Mouse (Mus musculus) testis, adult 2 months (tissue): Measurements from ENCODE around the gene Pde9a. TPM values are rescaled to one million over a fixed set of nuclear protein-coding genes. Genes with fewer than 3 reads are reported as not detected.

Experiments used
- H3K27ac ChIP-seq: fragments of 200-500 bp; 2 replicates; pipeline ENCODE4 v1.5.1; 2012; ENCODE audit warnings: low read depth, low read length; ENCODE audit not compliant: control insufficient read depth, insufficient read depth
- H3K27me3 ChIP-seq: fragments of 200-500 bp; 2 replicates; pipeline ENCODE4 v1.6.1; 2012; ENCODE audit warnings: mild to moderate bottlenecking, low read length, moderate library complexity; ENCODE audit not compliant: control insufficient read depth, insufficient read depth
- H3K36me3 ChIP-seq: fragments of 200-500 bp; 2 replicates; pipeline ENCODE4 v1.6.1; 2012; ENCODE audit warnings: mild to moderate bottlenecking, low read length; ENCODE audit not compliant: control insufficient read depth, insufficient read depth
- H3K4me1 ChIP-seq: fragments of 200-500 bp; 2 replicates; pipeline ENCODE4 v1.6.1; 2012; ENCODE audit warnings: low read length; ENCODE audit not compliant: control insufficient read depth, insufficient read depth
- H3K4me3 ChIP-seq: fragments of 200-500 bp; 2 replicates; pipeline ENCODE4 v1.5.1; 2012; ENCODE audit warnings: low read depth, mild to moderate bottlenecking, low read length, moderate library complexity, mixed read lengths; ENCODE audit not compliant: control insufficient read depth
- CTCF ChIP-seq: fragments of 200-500 bp; IDR thresholded peaks from 2 replicates; pipeline ENCODE4 v1.5.1; 2012; ENCODE audit warnings: low read depth, mild to moderate bottlenecking, inconsistent platforms, low read length, moderate library complexity; ENCODE audit not compliant: control insufficient read depth, insufficient read depth, insufficient replicate concordance
- POLR2A ChIP-seq: fragments of 200-500 bp; IDR thresholded peaks from 2 replicates; pipeline ENCODE4 v1.6.1; 2012; ENCODE audit warnings: low read depth, mild to moderate bottlenecking, inconsistent platforms, low read length, moderate library complexity; ENCODE audit not compliant: control insufficient read depth
- polyA plus RNA-seq: library from polyadenylated mRNA; depleted of rRNA; stranded (reverse); fragments of >200 nt; gene quantifications from 2 replicates; pipeline ENCODE4 v1.2.3, GENCODE M21; 2012

Gene Pde9a
- polyA plus RNA-seq, 1 experiment: 3.8 TPM

DNA sequence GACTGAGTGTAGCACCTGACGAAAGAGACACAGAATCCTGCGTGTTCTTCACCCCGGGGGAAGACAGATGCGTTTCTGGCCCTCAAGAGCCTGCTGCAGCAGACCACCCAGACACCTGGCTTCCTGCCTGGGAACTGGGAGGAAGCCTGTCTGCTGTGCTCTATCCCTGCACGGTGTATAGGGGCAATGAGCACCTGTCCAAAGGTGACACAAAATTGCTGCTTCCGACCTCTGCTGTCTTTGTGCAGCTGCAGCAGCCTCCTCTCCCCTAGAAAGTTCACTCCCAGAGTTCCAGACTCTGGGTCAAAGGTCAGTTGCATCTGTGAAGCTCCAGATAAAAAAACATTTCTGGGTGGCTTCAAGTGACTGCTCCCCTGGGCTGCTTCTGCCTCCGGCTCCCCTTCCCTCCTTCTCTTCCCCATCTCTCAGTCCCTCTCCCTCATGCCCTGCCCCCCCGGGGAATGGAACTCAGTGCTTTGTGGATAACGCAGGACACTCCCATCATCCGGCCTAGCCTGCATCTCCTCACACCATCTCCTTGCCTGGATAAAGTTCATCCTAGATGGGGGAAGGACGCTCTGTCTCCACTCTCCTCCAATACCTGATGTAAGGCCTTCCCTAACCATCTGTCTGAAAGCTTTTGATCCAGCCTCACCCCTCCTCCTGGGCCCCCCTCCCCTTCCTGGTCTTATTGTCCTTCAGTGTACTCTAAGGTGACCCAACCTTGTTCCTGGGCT lies 93.3 kb downstream of the Pde9a start:
- no peaks in the 10 kb centered on the region for H3K36me3 ChIP-seq
- peaks cover 11% of the 10 kb centered on the region for H3K4me1 ChIP-seq
- H3K27me3 ChIP-seq: no peaks in the 10 kb centered on the region
- H3K4me3 ChIP-seq: no peak overlapping the region
- no peak for TF ChIP-seq CTCF
- no peak for TF ChIP-seq POLR2A
- H3K27ac ChIP-seq: no peak overlapping the region

DNA sequence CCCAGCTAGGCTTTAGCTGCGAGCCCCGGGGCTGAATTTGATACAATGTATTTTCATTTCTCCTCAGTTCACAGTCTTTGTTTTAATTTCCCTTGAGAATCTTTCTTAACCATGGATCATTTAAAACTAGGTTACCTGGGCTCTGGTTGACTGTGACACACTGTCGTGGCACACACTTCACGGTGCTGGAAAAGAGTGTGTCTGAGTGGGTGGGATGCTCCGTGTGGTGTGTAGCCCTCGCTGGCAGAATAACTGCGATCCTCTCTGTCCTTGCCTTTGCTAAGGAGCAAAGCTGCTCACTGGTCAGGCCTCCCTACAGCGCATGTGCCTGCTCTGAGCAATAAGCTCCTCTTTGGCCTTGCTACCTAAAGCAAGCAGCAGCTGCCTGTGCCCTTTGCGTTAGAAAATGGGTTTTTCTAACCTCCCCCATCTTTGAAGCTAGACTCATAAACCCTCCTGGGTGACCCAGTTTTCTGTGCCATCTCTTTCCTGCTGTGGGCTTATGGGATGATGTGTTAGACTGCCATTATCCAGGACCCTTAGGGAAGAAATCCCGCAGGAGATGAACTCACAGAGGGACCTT lies 100.7 kb downstream of the Pde9a start:
- Histone ChIP-seq H3K27me3 (no peaks in the 10 kb centered on the region), H3K4me1 (peaks cover 12% of the 10 kb centered on the region), H3K36me3 (no peaks in the 10 kb centered on the region), H3K4me3 (no peak overlapping the region), H3K27ac (peak overlapping the region; percentile 42)
- no peak for TF ChIP-seq CTCF
- TF ChIP-seq POLR2A: no peak

DNA sequence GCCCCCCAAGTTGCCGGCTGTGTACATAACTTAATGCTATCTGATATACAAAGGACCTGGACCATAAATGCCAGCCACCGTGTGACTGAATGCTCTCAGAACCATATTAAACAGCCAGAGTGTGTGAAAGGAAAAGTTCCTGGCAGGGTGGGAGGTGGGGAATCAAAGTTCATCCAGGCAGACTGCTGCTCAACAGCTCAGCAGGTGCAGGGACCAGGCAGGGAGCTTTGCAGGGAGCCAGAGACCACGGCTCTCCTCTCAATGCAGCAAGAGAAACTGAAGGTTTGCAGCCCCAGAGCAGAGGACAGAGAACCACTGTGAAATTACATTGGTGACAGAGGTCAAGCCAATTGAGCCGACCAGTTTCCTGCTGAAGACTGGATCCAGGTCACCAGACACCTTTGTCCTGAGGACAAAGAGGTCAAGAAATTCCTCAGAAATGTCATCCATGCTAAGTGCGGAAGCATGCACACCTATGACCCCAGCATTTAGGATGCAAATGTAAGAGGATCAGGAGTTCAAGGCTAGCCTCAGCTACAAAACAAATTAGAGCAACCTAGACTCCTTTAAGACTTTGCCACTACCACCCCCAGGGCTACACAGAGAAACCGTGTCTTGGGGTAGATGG lies 101.5 kb downstream of the Pde9a start:
- H3K27ac ChIP-seq: no peak overlapping the region
- TF ChIP-seq CTCF (no peak), POLR2A (no peak)

DNA sequence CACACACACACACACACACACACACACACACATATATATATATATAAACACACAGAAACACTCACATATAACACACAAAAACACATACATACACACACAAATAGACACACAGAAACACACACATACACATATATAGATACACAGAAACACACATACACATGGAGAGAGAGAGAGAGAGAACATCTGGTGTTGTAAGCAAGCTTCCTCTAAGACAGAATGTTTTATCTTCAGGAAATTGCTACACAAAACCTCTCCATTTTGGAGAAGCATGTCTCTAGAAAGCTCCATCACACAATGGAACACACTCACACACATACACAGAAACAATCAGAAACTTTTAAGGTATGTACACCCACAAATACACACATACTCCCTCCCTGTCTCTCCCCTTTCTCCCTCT lies 105.3 kb downstream of the Pde9a start:
- Histone ChIP-seq H3K4me1 (peaks cover 5% of the 10 kb centered on the region), H3K27ac (no peak overlapping the region), H3K36me3 (no peaks in the 10 kb centered on the region), H3K27me3 (no peaks in the 10 kb centered on the region), H3K4me3 (no peak overlapping the region)
- TF ChIP-seq POLR2A (no peak), CTCF (no peak)

More for the DNA sequence above, 101.5 kb downstream of the Pde9a start:
- H3K27me3 ChIP-seq: no peaks in the 10 kb centered on the region
- peaks cover 7% of the 10 kb centered on the region for H3K4me1 ChIP-seq
- H3K4me3 ChIP-seq: no peak overlapping the region
- no peaks in the 10 kb centered on the region for H3K36me3 ChIP-seq

DNA sequence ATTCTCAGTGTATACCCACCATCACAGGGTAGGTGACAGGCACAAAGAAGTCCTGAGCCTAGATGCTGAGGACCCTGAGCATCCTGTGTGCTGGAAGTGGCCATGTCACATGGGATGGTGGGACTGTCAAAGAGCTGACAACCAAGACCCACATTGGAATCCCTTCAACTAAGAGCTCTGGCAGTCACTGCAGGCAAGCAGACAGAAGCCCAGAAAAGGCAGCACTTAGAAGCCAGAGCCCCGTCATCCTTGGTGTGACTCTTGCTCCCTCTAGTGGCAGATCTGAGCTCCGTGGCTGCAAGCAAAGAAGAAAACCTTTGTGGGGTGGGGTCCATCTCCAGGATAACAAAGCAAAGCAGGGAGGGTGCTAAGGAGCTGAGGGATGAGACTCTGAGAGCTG lies 106.4 kb downstream of the Pde9a start:
- TF ChIP-seq CTCF: peak; percentile 81
- TF ChIP-seq POLR2A: no peak
- Histone ChIP-seq H3K4me1 (peaks cover under 1% of the 10 kb centered on the region; the same call in 1 of the 2 replicates), H3K27ac (no peak overlapping the region)

DNA sequence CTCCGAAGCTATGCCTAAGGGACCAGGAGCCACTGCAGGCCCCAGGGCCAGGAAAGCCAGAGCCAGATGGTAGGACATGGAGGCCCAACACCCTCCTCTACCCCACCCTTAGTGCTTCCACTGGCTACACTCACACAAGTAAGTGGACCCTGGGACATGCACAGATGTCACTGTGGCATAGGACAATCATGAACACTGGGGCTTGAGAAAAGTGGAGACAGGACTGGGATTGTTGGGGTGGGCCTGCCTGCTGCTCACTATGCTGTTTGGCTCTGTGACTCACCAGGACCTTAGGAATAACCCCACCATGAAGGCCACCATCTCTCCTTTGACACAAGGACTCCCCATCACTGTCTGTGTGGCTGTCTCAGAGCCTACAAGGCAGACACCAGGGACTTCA lies 109.0 kb downstream of the Pde9a start:
- H3K27me3 ChIP-seq: no peaks in the 10 kb centered on the region
- no peak overlapping the region for H3K27ac ChIP-seq
- H3K4me3 ChIP-seq: no peak overlapping the region
- TF ChIP-seq CTCF (no peak), POLR2A (no peak)
- no peaks in the 10 kb centered on the region for H3K4me1 ChIP-seq
- no peaks in the 10 kb centered on the region for H3K36me3 ChIP-seq

More for the DNA sequence above, 106.4 kb downstream of the Pde9a start:
- Histone ChIP-seq H3K27me3 (no peaks in the 10 kb centered on the region), H3K4me3 (no peak overlapping the region), H3K36me3 (no peaks in the 10 kb centered on the region)

DNA sequence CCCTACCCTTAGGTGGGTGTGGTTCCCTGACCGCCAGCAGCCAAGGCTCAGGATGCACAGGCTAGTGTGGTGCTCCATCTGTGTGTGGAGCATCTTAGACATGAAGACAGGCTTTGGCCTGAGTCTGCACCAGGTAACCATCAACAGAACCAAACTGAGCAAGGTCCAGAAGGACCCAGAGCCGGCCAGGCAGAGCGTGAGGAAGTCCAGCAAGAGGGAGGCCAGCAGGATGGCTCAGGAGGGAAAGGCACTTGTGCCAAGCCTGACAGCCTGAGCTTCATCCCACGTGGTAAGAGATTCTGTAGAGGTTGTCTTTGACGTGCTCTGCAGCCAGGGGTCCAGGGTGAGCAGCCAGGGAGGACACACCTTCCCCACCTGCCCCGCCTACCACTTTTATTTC lies 111.7 kb downstream of the Pde9a start:
- H3K27ac ChIP-seq: no peak overlapping the region
- no peaks in the 10 kb centered on the region for H3K4me1 ChIP-seq
- H3K4me3 ChIP-seq: no peak overlapping the region
- H3K36me3 ChIP-seq: no peaks in the 10 kb centered on the region
- TF ChIP-seq CTCF: no peak
- TF ChIP-seq POLR2A: no peak
- H3K27me3 ChIP-seq: no peaks in the 10 kb centered on the region

DNA sequence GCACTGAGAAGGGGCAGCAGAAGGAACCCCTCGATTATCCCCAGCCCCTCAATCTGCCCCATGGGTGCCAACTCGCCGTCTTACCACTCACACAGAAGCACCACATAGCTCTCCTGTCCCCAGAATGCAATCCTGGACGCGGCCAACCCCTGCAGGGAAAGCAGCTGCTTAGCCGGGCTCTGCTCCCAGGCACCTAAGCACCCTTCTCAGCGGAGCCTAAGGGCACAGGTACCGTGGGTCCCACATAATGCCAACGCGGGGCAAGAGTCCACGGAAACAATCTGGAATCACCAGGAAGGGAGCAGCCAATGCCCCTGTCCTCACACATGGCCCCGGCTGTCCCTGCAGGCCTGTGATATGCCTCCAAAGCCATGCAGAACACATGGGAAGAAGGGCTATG lies 113.7 kb downstream of the Pde9a start:
- H3K27ac ChIP-seq: no peak overlapping the region
- H3K36me3 ChIP-seq: no peaks in the 10 kb centered on the region
- H3K27me3 ChIP-seq: no peaks in the 10 kb centered on the region
- H3K4me1 ChIP-seq: no peaks in the 10 kb centered on the region
- no peak overlapping the region for H3K4me3 ChIP-seq
- TF ChIP-seq POLR2A (no peak), CTCF (no peak)
